Mouse (Mus musculus) Muller cell, postnatal 12 days (primary cell): ENCODE measurements around the gene Gckr.
"Not testable (repeated sequence)": the region's sequence is repeated elsewhere in the genome, so short reads cannot be mapped to it uniquely, and the experiment has no call there.

Experiments used
- DNase-seq: peaks from one replicate; pipeline ENCODE4 v3.0.0-alpha.2; 2015; ENCODE audit errors: inconsistent ontology term

Gckr gene

GRCm38 (mm10) chr5:31294964-31295605 lies 2.2 kb upstream of the Gckr start:
- peak; percentile 7 for DNase-seq

DNA sequence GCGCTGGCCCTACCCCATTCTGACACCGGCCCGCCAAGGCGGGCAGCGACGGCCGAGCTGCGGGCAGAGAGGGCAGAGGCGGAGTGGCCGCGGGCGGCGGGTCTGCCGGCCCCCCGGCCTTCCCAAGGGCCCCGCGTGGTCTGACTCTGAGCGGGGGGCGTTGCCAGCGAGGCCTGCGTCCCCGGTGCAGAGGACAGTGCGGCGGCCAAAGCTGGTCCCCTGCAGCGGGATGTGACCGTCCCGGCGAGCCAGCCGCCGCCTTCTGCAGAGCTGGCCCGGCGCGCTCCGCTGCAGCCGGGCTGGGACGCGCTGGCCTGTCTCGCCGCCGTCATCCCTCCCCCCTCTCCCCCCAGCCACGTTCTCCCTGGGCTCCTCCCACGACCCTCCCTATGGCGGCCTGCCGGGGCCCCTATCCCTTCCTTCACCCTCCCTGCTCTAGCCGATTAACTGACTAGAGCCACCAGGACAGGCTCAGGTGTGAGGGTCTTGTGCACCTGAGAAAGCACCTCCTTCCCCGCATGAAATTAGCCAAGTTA lies 1.6 kb upstream of the Gckr start, which contains the start of gene Fndc4:
Fndc4 (minus strand) TSS at position 475 of the 536 bp plus-strand sequence.
- DNase-seq = peak; percentile 63

GRCm38 (mm10) chr5:31297981-31298380 lies 738 bp downstream of the Gckr start:
- DNase-seq = no peak

GRCm38 (mm10) chr5:31298486-31298885 lies 1.2 kb downstream of the Gckr start:
- DNase-seq = peak; percentile 12

- DNase-seq = no peak
Observed at GRCm38 (mm10) chr5:31301866-31302265, 4.6 kb downstream of the Gckr start.

DNA sequence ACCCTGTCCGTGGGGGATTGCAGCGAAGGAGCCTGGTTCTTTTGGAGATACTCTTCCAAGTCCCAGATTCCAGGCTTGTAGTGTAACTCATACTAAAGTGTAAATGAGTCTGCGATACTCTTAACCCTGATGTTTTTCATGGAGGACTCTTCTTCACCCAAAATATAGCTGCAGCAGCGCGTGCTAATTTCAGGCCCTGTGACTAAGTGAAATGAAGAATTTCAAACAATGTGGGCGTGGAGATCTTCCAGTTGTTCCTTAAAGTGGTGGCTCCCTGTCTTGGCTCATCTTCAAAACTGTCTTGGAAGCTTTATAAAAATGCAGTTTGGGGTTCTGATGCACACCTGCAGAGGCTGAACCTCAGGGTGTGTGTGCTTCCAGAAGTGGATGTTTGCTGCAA lies 5.8 kb downstream of the Gckr start:
- no peak for DNase-seq

DNA sequence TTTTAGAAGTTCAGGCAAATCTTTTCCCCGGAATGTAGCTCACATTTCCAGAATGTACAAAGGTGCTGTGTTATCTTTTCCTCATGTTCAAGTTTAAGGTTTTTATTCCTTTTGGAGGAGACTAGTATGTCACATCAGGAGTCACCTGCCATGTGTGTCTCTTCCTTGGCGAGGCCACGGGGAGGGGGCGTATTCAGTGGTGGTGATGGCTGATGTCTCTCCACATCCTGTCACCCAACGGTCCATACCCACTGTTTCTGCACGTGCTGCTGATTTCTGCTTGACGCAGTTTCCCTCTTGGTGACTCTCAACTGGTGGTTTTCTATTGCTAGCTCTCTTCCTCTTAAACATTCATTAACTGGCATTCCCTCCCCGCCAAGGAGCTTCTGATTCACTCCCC lies 15.6 kb downstream of the Gckr start:
- DNase-seq = no peak

DNA sequence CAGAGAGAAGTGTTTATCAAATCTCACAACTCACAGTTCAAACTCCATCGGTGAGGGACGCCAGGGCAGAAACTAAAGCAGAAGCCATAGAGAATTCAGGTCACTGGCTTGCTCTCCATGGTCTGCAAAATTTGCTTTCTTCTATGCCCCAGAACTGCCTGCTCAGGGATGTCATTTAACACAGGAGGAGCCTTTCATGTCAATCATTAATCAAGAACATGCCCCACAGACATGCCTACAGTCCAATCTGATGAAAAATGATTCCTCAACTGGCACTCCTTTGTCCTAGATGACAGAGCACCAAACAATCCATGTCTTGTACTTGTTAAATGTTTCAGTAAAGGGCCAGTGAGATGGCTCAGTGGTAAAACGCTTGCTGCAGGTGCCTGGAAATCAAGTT lies 25.5 kb downstream of the Gckr start:
- DNase-seq = peak; percentile 10

GRCm38 (mm10) chr5:31324085-31324484 lies 26.8 kb downstream of the Gckr start:
- no peak for DNase-seq

GRCm38 (mm10) chr5:31326850-31327249 lies 29.6 kb downstream of the Gckr start:
- DNase-seq = no peak

GRCm38 (mm10) chr5:31328255-31328654 lies 31.0 kb downstream of the Gckr start:
- DNase-seq = peak; percentile 26

DNA sequence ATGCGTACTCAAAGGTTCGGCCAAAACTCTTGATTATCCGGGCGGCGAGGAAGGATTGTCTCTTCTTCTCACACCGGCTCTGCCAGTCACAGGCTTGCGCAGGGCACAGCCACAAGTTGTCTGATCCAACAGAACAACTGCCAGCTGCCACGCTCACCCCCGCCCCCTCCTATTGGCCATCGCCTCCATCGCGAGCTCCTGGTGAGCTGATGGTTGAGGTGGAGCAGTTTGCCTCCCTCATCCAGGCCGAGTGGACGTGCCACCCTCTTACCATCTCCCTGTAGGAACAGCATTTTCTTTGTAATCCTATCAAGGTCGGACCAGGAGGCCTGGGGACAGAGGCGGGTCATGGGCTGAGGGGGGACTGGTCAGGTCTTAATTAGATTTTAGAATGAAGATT lies 60.3 kb downstream of the Gckr start:
- not testable (repeated sequence) for DNase-seq

DNA sequence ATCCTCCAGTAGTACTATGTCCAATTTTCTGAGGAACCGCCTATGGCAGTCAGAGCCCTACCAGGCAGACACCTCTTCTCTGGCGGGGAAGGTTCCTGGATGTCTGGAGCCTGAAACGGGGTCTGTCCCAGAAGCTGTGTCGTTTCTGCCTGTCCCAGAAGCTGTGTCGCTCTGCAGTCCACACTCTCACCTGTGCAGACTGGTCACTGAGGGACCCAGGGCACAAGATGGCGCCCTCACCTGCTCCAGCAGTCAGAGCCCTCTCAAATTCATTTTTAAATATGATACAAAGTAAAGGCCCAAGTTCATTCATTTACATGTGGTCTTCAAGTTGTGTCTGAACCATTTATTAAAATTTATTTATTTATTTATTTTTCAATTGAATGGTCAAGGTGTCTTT lies 63.7 kb downstream of the Gckr start:
- DNase-seq = no peak
